Mouse (Mus musculus): ENCODE results near the gene Slc22a8. TPM values are rescaled to one million over a fixed set of nuclear protein-coding genes. Genes with fewer than 3 reads are reported as not detected.

Gene Slc22a8
- polyA plus RNA-seq, 1 experiment from 2014 or later, result 4.8 TPM

DNA sequence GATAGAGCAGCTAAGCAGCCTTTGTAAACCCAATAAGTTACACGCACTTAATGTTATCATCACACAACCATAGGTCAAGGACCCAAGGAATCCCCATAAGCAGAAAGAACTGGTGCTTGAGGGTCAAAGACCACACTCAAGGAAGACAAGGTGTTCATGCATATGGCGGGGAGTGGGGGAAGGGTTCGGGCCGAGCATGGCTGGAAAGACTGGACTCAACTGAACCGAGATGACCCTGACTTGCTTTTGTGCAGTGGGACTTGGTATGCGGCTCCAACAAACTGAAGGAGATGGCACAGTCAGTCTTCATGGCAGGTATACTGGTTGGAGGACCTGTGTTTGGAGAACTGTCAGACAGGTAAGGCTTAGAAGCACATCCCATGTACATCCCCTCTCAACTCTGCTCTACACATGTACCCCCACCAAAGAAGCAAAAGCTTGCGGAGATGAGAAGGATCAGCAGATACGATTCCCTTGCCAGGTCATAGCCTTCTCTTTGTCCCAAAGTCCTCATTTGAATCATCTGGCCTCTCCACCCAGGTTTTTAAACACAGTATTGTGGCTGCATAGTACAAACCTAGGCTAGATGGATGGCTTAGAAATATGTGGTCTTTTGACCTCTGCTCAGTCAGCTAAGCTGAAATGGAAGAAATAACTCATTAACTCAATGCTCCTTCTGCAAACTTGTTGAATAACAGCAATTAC lies 13.6 kb downstream of the Slc22a8 start:
- Histone ChIP-seq H3K4me3 (ENCODE audit: low read depth, low read length) (no peak overlapping the region), H3K9ac (ENCODE audit: low read length) (no peak overlapping the region), H3K9me3 (replicated peaks; ENCODE audit: control insufficient read depth, low read length) (no peaks in the 10 kb centered on the region), H3K4me1 (ENCODE audit: control insufficient read depth, insufficient read depth, low read length) (no peaks in the 10 kb centered on the region), H3K36me3 (ENCODE audit: control insufficient read depth, insufficient read depth, low read length) (no peaks in the 10 kb centered on the region), H3K27me3 (replicated peaks; ENCODE audit: control insufficient read depth, insufficient read depth, low read length) (no peaks in the 10 kb centered on the region), H3K4me2 (ENCODE audit: low read length) (no peak overlapping the region), H3K27ac (ENCODE audit: low read depth, low read length) (no peak overlapping the region)
- WGBS, result 93% methylated on average over 8 of the region's 8 CpGs
- ATAC-seq, result no peak
- no peak for DNase-seq (ENCODE audit: low spot score)

DNA sequence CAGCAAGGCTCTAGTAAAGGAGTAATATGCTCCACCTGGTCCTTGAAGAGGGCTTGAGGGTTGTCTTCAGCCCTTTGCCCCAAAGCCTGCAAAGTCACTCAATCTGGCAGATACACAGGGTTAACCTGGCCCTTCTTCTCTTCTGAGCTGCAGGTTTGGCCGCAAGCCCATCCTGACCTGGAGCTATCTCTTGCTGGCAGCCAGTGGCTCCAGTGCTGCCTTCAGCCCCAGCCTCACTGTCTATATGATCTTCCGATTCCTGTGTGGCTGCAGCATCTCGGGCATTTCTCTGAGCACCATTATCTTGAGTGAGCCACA lies 14.1 kb downstream of the Slc22a8 start:
- Histone ChIP-seq H3K4me1 (ENCODE audit: control insufficient read depth, insufficient read depth, low read length) (no peaks in the 10 kb centered on the region), H3K4me3 (ENCODE audit: low read depth, low read length) (no peak overlapping the region), H3K9me3 (replicated peaks; ENCODE audit: control insufficient read depth, low read length) (no peaks in the 10 kb centered on the region), H3K27me3 (replicated peaks; ENCODE audit: control insufficient read depth, insufficient read depth, low read length) (no peaks in the 10 kb centered on the region), H3K9ac (ENCODE audit: low read length) (no peak overlapping the region), H3K36me3 (ENCODE audit: control insufficient read depth, insufficient read depth, low read length) (no peaks in the 10 kb centered on the region), H3K27ac (ENCODE audit: low read depth, low read length) (no peak overlapping the region), H3K4me2 (ENCODE audit: low read length) (no peak overlapping the region)
- whole genome bisulfite sequencing, result 88% methylated on average over 3 of the region's 3 CpGs
- no peak for DNase-seq (ENCODE audit: low spot score)
- no peak for ATAC-seq

DNA sequence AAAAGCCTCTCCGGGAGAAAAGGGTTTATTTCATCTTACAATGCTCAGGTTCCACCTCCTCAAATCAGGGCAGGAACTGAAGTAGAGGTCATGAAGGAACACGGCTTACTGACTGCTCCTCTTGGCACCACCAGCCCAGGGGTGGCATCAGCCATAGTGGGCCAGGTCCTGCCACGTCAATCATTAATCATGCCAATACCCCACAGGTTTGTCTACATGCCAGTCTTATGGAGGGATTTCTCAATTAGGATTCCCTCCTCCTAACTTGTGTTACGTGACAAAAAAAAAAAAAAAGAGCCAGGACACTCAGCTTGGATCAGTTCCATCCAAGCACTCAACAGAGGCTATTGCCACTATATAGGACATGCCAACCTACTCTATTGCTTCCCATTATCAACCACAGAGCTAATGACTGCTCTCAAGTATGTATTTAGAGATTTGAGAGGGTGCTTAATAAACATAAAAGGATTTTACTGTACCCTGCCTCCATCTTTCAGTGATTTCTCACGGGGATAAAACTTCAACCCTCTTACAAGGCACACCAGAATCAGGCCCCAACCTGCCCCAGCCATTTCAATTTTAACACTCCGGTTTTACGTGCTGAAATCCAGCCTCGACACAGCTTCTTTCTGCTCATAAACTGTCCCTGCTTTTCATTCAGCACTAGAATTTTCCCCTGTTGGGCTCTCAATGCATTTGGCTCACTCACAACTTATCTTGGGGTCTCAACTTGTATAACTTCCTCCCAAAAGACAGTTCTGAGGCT lies 20.5 kb downstream of the Slc22a8 start:
- no peak overlapping the region for H3K27ac ChIP-seq (ENCODE audit: low read depth, low read length)
- WGBS, result 83% methylated on average over 8 of the region's 8 CpGs
- no peaks in the 10 kb centered on the region for H3K4me1 ChIP-seq (ENCODE audit: control insufficient read depth, insufficient read depth, low read length)
- no peak for ATAC-seq
- H3K9ac ChIP-seq (ENCODE audit: low read length), result no peak overlapping the region
- H3K4me3 ChIP-seq (ENCODE audit: low read depth, low read length), result no peak overlapping the region
- no peaks in the 10 kb centered on the region for H3K9me3 ChIP-seq (replicated peaks; ENCODE audit: control insufficient read depth, low read length)
- no peaks in the 10 kb centered on the region for H3K36me3 ChIP-seq (ENCODE audit: control insufficient read depth, insufficient read depth, low read length)
- no peak overlapping the region for H3K4me2 ChIP-seq (ENCODE audit: low read length)
- DNase-seq (ENCODE audit: low spot score), result no peak
- H3K27me3 ChIP-seq (replicated peaks; ENCODE audit: control insufficient read depth, insufficient read depth, low read length), result no peaks in the 10 kb centered on the region

DNA sequence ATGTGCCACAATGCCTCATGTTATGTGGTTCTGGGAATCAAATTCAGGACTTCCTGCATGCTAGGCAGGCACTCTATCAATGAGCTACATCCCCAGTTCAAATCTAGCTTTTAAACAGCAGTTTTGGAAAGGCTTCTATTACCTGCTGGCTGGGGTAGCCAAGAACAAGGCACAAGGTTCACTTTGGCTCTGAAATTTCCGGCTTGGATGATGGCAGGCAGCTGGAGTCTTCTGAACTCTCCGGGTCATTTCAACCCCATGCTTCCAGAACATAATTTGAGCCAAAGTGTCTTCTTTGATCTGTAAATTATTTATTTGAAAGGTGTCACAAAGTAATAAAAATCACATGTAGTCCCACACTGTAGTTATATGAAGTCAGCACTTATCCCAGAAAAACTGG lies 22.1 kb downstream of the Slc22a8 start:
- H3K4me3 ChIP-seq (ENCODE audit: low read depth, low read length), result no peak overlapping the region
- no peaks in the 10 kb centered on the region for H3K36me3 ChIP-seq (ENCODE audit: control insufficient read depth, insufficient read depth, low read length)
- no peak overlapping the region for H3K9ac ChIP-seq (ENCODE audit: low read length)
- 89% methylated on average over 2 of the region's 2 CpGs for WGBS
- H3K4me2 ChIP-seq (ENCODE audit: low read length), result no peak overlapping the region
- H3K9me3 ChIP-seq (replicated peaks; ENCODE audit: control insufficient read depth, low read length), result no peaks in the 10 kb centered on the region
- DNase-seq (ENCODE audit: low spot score) (no peak), ATAC-seq (no peak)
- H3K27ac ChIP-seq (ENCODE audit: low read depth, low read length), result no peak overlapping the region
- H3K27me3 ChIP-seq (replicated peaks; ENCODE audit: control insufficient read depth, insufficient read depth, low read length), result no peaks in the 10 kb centered on the region
- H3K4me1 ChIP-seq (ENCODE audit: control insufficient read depth, insufficient read depth, low read length), result no peaks in the 10 kb centered on the region

DNA sequence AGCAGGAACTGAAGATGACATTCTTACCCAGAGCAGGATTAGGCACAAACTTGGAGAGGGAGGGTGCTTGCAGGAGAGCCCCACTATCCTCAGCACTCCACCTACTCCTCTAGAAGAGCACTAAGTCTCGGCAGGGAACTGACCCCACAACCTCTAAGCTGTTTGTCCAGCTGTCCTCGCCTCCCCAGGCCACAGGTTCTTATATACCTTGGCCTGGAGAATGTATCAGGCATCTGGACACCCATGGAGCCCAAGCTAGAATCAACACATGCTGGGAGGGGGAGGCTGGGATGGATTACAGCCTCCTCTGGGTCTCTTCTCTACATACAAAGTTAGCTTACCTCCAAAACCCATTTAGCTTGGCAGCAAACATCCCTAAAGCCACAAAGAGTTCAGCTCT lies 23.3 kb downstream of the Slc22a8 start:
- H3K27ac ChIP-seq (ENCODE audit: low read depth, low read length), result no peak overlapping the region
- no peak overlapping the region for H3K4me3 ChIP-seq (ENCODE audit: low read depth, low read length)
- DNase-seq (ENCODE audit: low spot score), result no peak
- no peaks in the 10 kb centered on the region for H3K27me3 ChIP-seq (replicated peaks; ENCODE audit: control insufficient read depth, insufficient read depth, low read length)
- no peaks in the 10 kb centered on the region for H3K9me3 ChIP-seq (replicated peaks; ENCODE audit: control insufficient read depth, low read length)
- 54% methylated on average over 2 of the region's 2 CpGs for WGBS
- no peak for ATAC-seq
- H3K36me3 ChIP-seq (ENCODE audit: control insufficient read depth, insufficient read depth, low read length), result no peaks in the 10 kb centered on the region
- H3K9ac ChIP-seq (ENCODE audit: low read length), result no peak overlapping the region
- H3K4me2 ChIP-seq (ENCODE audit: low read length), result no peak overlapping the region
- H3K4me1 ChIP-seq (ENCODE audit: control insufficient read depth, insufficient read depth, low read length), result no peaks in the 10 kb centered on the region

DNA sequence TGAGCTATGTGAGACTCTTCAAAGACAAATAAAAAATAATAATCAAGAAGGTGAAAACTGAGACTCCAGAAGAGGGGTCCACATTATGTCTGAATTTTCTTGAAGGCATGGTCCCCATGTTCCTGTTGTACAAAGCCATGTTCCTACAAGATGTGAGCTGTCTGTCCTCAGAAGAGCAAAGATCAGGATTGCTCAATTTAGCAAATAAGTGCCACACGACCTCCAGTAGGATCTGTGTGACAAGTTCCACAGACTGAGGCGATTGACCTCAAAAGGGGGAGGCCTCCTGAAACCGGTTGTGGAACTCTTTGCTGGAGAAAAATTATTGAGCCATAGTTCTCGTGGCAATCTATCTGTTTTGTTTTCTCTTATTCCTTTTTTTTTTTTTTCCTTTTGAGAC lies 25.3 kb downstream of the Slc22a8 start:
- Histone ChIP-seq H3K27me3 (replicated peaks; ENCODE audit: control insufficient read depth, insufficient read depth, low read length) (no peaks in the 10 kb centered on the region), H3K9ac (ENCODE audit: low read length) (no peak overlapping the region), H3K4me1 (ENCODE audit: control insufficient read depth, insufficient read depth, low read length) (no peaks in the 10 kb centered on the region), H3K36me3 (ENCODE audit: control insufficient read depth, insufficient read depth, low read length) (no peaks in the 10 kb centered on the region), H3K4me2 (ENCODE audit: low read length) (no peak overlapping the region), H3K9me3 (replicated peaks; ENCODE audit: control insufficient read depth, low read length) (no peaks in the 10 kb centered on the region), H3K27ac (ENCODE audit: low read depth, low read length) (no peak overlapping the region), H3K4me3 (ENCODE audit: low read depth, low read length) (no peak overlapping the region)
- ATAC-seq (no peak), DNase-seq (ENCODE audit: low spot score) (no peak)
- WGBS, result 80% methylated on average over 4 of the region's 4 CpGs

DNA sequence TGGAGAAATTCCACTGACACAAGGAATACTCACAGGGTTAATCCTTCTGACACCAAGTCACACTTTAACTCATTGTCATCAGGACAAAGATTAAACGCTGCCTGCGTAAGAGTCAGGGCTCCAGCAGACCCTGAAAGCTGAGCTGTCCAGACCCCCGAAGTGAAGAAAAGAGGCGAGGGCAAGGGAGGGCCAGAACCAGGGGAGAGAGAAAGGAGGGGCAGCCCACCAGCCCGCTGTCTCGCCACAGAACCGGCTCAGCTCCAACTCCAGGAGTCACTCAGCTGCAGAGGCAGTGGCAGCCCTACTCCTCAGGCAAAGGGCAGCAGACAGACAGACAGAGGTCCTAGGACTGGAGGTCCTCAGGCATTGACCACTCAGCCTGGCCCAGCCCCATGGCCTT lies 26.9 kb downstream of the Slc22a8 start, which contains the start of gene Slc22a6:
Slc22a6 (plus strand) TSS at position 136 of the 400 bp plus-strand sequence.
- H3K4me2 ChIP-seq (ENCODE audit: low read length), result no peak within 1 kb of the TSS
- 6% methylated on average over 7 of the region's 7 CpGs for WGBS
- H3K36me3 ChIP-seq (ENCODE audit: control insufficient read depth, insufficient read depth, low read length), result no peaks in the 10 kb centered on the region
- no peaks in the 10 kb centered on the region for H3K9me3 ChIP-seq (replicated peaks; ENCODE audit: control insufficient read depth, low read length)
- no peak within 1 kb of the TSS for H3K9ac ChIP-seq (ENCODE audit: low read length)
- ATAC-seq (no peak), DNase-seq (ENCODE audit: low spot score) (no peak)
- H3K4me3 ChIP-seq (ENCODE audit: low read depth, low read length), result no peak within 1 kb of the TSS
- H3K27me3 ChIP-seq (replicated peaks; ENCODE audit: control insufficient read depth, insufficient read depth, low read length), result no peaks in the 10 kb centered on the region
- H3K4me1 ChIP-seq (ENCODE audit: control insufficient read depth, insufficient read depth, low read length), result no peaks in the 10 kb centered on the region
- H3K27ac ChIP-seq (ENCODE audit: low read depth, low read length), result no peak within 1 kb of the TSS

DNA sequence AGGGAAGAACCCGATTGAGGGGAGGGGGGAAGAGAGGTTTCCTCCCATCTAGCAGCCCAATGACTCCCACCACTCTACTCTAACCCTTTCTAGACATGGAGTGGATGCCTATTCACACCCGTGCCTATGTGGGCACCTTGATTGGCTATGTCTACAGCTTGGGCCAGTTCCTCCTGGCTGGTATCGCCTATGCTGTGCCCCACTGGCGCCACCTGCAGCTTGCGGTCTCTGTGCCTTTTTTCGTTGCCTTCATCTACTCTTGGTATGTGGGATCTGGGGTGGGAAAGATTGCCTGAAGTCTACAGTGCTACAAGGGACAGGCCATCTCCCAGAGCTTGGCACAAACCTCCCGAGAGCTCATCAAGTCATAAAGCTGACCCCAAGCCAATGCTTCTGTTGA lies 30.0 kb downstream of the Slc22a8 start:
- ATAC-seq (no peak), DNase-seq (ENCODE audit: low spot score) (no peak)
- Histone ChIP-seq H3K27me3 (replicated peaks; ENCODE audit: control insufficient read depth, insufficient read depth, low read length) (no peaks in the 10 kb centered on the region), H3K9ac (ENCODE audit: low read length) (no peak overlapping the region), H3K27ac (ENCODE audit: low read depth, low read length) (no peak overlapping the region), H3K4me2 (ENCODE audit: low read length) (no peak overlapping the region), H3K4me1 (ENCODE audit: control insufficient read depth, insufficient read depth, low read length) (no peaks in the 10 kb centered on the region), H3K4me3 (ENCODE audit: low read depth, low read length) (no peak overlapping the region), H3K36me3 (ENCODE audit: control insufficient read depth, insufficient read depth, low read length) (no peaks in the 10 kb centered on the region), H3K9me3 (replicated peaks; ENCODE audit: control insufficient read depth, low read length) (no peaks in the 10 kb centered on the region)
- WGBS, result 94% methylated on average over 7 of the region's 7 CpGs

DNA sequence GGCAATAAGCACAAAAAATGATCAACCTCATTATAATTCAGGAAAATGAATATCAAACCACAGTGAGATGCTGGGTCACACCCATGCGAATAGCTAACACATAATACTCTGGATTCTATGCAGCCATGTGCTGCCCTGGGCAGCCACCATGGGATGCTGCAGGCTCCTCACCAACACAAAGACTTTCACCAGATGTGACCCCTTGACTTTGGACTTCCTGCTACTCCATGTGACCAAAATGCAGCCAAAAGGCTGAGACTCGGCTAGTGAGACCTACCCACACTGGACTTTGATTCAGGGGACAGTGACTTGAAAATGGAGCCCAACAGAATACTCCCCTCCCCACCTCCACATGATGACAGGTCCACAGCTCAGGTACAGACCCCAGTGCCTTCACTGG lies 39.2 kb downstream of the Slc22a8 start:
- Histone ChIP-seq H3K4me2 (ENCODE audit: low read length) (no peak overlapping the region), H3K4me3 (ENCODE audit: low read depth, low read length) (no peak overlapping the region), H3K27ac (ENCODE audit: low read depth, low read length) (no peak overlapping the region), H3K27me3 (replicated peaks; ENCODE audit: control insufficient read depth, insufficient read depth, low read length) (no peaks in the 10 kb centered on the region), H3K4me1 (ENCODE audit: control insufficient read depth, insufficient read depth, low read length) (no peaks in the 10 kb centered on the region), H3K9me3 (replicated peaks; ENCODE audit: control insufficient read depth, low read length) (no peaks in the 10 kb centered on the region), H3K9ac (ENCODE audit: low read length) (no peak overlapping the region), H3K36me3 (ENCODE audit: control insufficient read depth, insufficient read depth, low read length) (no peaks in the 10 kb centered on the region)
- DNase-seq (ENCODE audit: low spot score) (no peak), ATAC-seq (no peak)
- 83% methylated on average over 2 of the region's 2 CpGs for WGBS
